Mouse (Mus musculus) spleen, adult 12 weeks (tissue): ENCODE measurements around the gene Olfr1331.
"Not testable (repeated sequence)": the region's sequence is repeated elsewhere in the genome, so short reads cannot be mapped to it uniquely, and the experiment has no call there.

Experiments
- DNase-seq: peaks from one replicate; pipeline ENCODE4 v3.0.0; 2022; ENCODE audit warnings: low spot score

Olfr1331 gene

DNA sequence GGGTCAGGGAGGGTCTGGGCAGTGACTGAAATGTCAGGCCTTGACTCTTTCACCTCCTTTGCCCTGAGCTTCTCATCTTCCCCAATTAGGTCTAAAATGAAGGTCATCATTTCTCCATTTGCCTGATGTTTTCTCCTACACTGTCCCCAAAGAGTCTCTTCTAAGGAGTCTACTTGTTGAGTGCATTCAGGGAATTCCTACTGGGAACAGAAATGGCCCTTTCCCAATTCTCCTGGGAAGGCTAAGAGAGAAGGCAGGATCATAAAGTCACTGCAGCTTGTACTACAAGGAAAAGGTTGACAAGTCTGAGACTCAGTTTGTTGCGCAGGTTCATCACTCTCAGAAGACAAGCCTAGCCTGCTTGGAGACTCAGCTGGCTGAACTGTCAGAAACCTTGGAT is at the start of gene Olfr1331:
Gene Olfr1331, plus strand, starts transcription at position 301 of the 400 bp plus-strand sequence.
- no peak for DNase-seq

DNA sequence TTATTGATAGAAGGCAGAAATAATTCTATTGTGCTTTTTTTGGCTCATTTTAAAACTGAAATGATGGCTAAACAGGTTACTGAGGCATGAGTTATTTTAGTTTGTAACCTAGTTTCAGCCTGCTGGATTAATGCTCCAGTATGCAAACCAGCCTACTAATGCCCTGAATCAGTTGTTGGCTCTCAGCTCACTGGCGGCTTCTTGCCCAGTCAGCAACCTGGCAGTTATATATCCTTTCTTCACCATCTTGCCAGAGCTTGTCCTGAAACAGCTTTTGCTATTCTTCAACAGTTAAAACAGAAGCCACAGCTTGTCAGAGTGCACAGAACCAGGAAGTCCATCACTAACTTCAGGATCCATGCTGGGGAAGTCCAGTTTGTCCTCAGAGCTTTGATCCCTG is 45.5 kb upstream of the Olfr1331 start:
- DNase-seq: no peak

DNA sequence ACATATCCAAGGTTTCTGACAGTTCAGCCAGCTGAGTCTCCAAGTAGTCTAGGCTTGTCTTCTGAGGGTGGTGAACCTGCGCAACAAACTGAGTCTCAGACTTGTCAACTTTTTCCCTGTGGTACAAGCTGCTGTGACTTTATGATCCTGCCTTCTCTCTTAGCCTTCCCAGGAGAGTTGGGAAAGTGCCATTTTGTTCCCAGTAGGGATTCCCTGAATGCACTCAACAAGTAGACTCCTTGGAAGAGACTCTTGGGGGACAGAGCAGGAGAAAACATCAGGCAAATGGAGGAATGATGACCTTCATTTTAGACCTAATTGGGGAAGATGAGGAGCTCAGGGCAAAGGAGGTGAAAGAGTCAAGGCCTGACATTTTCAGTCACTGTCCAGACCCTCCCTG is 28.3 kb upstream of the Olfr1331 start, which contains the start of gene Olfr1333:
Gene Olfr1333, minus strand, starts transcription at position 101 of the 400 bp plus-strand sequence.
- DNase-seq: no peak

DNA sequence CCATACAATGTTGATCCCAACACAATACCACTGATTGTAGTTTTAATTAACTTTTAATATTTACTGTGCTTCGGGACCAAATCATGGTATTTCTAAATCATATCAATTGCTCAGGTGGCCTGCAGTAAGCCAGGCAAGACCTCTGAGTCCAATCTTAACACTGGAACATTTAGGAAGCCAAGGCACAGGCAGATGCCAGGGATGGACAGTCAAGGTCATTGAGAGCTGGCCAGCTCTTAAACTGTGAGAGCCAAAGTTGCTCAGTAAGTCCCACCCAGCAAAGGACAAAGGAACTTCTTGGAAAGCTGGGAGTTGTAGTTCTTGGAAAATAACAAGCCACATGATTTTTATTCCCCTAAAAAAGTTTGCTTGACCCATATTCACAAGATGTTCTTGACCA is 2.7 kb upstream of the Olfr1331 start:
- DNase-seq: no peak

DNA sequence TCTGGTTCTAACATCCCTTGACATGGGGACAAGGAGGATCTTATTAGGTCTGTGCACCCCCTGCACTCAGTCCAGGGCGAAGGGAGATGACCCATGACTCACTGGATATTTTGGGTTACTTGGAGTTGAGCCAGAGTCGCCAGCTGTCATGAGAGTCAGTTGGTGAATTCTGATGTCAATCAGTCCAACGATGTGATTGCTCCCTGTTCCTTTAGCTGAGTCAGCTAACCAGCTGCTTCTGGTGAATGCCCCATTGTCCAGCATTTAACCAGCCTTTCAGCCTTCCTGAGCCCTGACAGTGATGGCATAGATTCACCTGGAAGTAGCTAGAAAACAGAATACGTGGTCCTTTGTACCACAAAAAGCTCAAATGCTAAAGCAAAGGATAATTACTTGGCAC is 1.7 kb upstream of the Olfr1331 start:
- DNase-seq: no peak

DNA sequence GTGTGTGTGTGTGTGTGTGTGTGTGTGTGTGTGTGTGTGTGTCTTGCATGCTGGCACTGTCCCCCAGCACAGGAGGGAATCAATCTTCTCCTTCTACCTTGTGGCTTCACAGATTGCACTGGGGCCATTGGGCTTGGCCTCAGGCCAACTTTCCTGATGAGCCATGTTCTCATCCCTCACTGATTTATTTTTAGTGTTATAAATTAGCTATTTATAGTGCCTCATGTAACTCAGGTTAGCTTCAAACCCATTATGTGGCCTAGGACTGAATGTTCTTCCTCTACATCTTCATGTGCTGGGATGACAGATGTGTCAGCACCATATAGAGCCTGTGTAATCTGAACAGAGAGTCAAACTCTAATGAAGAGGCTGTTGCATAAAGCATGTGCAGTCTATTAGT is 3.1 kb downstream of the Olfr1331 start:
- DNase-seq: no peak

DNA sequence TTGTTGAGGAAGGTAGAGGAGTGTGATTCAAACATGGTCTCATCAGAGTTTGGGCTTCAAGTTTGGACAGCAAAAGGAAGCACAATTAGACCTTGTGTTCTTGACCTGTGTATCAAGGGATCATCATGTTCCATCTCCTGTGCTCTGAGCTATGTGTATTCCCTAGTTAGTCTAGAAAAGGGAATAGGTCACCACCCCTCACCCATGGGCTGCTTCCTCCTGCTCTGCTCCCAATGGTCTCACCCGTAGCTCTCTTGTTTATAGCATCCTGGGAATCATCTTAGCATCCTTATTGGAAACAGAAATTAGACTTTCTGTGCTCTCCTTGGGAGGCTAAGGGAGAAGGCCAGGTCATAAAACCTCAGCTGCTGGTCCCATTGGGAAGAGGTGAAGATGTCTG is 23.8 kb downstream of the Olfr1331 start, which contains the start of gene Olfr1330:
Gene Olfr1330, plus strand, starts transcription at position 301 of the 400 bp plus-strand sequence.
- no peak for DNase-seq

DNA sequence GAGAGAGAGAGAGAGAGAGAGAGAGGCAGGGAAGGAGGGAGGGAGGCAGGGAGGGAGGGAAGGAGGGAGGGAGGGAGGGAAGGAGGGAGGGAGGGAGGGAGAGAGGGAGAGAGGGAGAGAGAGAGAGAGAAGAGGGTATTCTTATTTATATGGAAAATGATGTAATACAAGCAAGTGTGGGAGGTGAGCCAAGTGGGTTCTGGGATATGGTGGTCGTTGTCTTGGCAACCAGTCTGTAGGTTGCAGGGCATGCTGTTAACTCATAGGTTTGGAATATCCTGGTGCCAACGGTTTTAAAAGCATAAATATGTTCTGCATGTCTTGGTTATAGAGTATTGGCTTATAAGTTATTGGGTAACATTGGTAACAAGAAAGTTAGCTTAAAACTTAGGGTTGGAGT is 37.5 kb downstream of the Olfr1331 start:
- DNase-seq: no peak

DNA sequence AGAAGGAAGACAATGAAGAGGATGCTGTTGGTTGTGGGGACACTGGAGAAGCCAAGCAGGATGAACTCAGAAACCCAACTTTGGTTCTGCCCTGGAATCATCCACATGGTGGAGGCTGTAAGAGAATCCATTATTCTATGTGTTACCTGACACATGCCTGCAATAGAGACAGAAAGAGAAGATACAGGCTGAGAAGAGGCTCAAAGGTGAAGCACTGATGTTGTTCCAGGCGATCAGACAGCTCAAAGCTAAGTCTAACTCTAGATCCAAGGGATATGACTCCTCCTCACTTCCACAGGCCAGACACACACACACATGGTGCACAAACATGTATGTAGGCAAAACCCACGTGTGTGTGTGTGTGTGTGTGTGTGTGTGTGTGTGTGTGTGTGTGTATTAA is 52.9 kb downstream of the Olfr1331 start, which contains the start of gene Olfr1329:
Gene Olfr1329, minus strand, starts transcription at position 101 of the 400 bp plus-strand sequence.
- DNase-seq: not testable (repeated sequence)
